Mouse (Mus musculus) megakaryocyte, embryonic 14.5 days (primary cell): ENCODE data around the gene Mcfd2. TPM values are rescaled to one million over a fixed set of nuclear protein-coding genes. Genes with fewer than 3 reads are reported as not detected.

Source experiments
- H3K27me3 ChIP-seq: replicated peaks from 2 replicates; pipeline ENCODE3; 2012; ENCODE audit warnings: inconsistent platforms
- H3K36me3 ChIP-seq: replicated peaks from 2 replicates; pipeline ENCODE3; 2012; ENCODE audit warnings: low read length, inconsistent platforms, mixed read lengths
- H3K4me1 ChIP-seq: 2 replicates; pipeline ENCODE4 v1.6.1; 2012; ENCODE audit warnings: inconsistent platforms
- H3K4me3 ChIP-seq: replicated peaks from 2 replicates; pipeline ENCODE3; 2012; ENCODE audit warnings: moderate library complexity, mild to moderate bottlenecking, inconsistent platforms
- H3K9me3 ChIP-seq: 2 replicates; pipeline ENCODE4 v1.6.1; 2012; ENCODE audit warnings: inconsistent platforms
- FLI1 ChIP-seq: IDR thresholded peaks from 2 replicates; pipeline ENCODE4 v1.6.1; 2012; ENCODE audit warnings: low read length, inconsistent platforms, mixed read lengths
- GATA1 ChIP-seq: IDR thresholded peaks from 3 replicates; pipeline ENCODE4 v1.6.1; 2012; ENCODE audit warnings: mixed read lengths, low read length, inconsistent platforms, borderline replicate concordance
- polyA plus RNA-seq: library from polyadenylated mRNA; stranded (reverse); fragments of >175 nt; gene quantifications from 2 replicates; pipeline ENCODE4 v1.2.3, GENCODE M21; 2012; ENCODE audit warnings: low replicate concordance; ENCODE audit not compliant: insufficient read depth

Mcfd2 gene
- polyA plus RNA-seq, 1 experiment = 12.5 TPM

- Histone ChIP-seq H3K4me1 (peaks cover 26% of the 10 kb centered on the region), H3K4me3 (no peak overlapping the region), H3K36me3 (no peaks in the 10 kb centered on the region), H3K27me3 (peaks cover 8% of the 10 kb centered on the region), H3K9me3 (peaks cover 12% of the 10 kb centered on the region; the same call in 1 of the 2 replicates)
- TF ChIP-seq GATA1 (no peak), FLI1 (no peak)
Observed at GRCm38 (mm10) chr17:87237826-87238225, 27.9 kb downstream of the Mcfd2 start.

GRCm38 (mm10) chr17:87236725-87237650, 28.7 kb downstream of the Mcfd2 start:
- no peaks in the 10 kb centered on the region for H3K36me3 ChIP-seq
- no peak overlapping the region for H3K4me3 ChIP-seq
- H3K4me1 ChIP-seq = peaks cover 21% of the 10 kb centered on the region
- TF ChIP-seq FLI1 = no peak
- no peak for TF ChIP-seq GATA1
- peaks cover 8% of the 10 kb centered on the region for H3K27me3 ChIP-seq
- H3K9me3 ChIP-seq = peaks cover 17% of the 10 kb centered on the region; the same call in 1 of the 2 replicates

GRCm38 (mm10) chr17:87235019-87235418, 30.7 kb downstream of the Mcfd2 start:
- H3K36me3 ChIP-seq = no peaks in the 10 kb centered on the region
- H3K27me3 ChIP-seq = peaks cover 8% of the 10 kb centered on the region
- peaks cover 13% of the 10 kb centered on the region; the same call in 1 of the 2 replicates for H3K9me3 ChIP-seq
- peaks cover 13% of the 10 kb centered on the region; the same call in 1 of the 2 replicates for H3K4me1 ChIP-seq
- TF ChIP-seq FLI1 (no peak), GATA1 (no peak)
- H3K4me3 ChIP-seq = no peak overlapping the region

- Histone ChIP-seq H3K27me3 (peaks cover 16% of the 10 kb centered on the region), H3K9me3 (peaks cover 8% of the 10 kb centered on the region), H3K36me3 (no peaks in the 10 kb centered on the region), H3K4me1 (peaks cover 10% of the 10 kb centered on the region; the same call in 1 of the 2 replicates), H3K4me3 (no peak overlapping the region)
- TF ChIP-seq GATA1 = no peak
- no peak for TF ChIP-seq FLI1
Observed at GRCm38 (mm10) chr17:87227878-87228277, 37.9 kb downstream of the Mcfd2 start.

- Histone ChIP-seq H3K4me1 (peaks cover 10% of the 10 kb centered on the region; the same call in 1 of the 2 replicates), H3K36me3 (peaks cover 3% of the 10 kb centered on the region), H3K9me3 (peaks cover 7% of the 10 kb centered on the region), H3K4me3 (no peak overlapping the region), H3K27me3 (peaks cover 16% of the 10 kb centered on the region)
- TF ChIP-seq GATA1 (no peak), FLI1 (no peak)
Observed at GRCm38 (mm10) chr17:87226079-87226640, 39.6 kb downstream of the Mcfd2 start.

- TF ChIP-seq FLI1 = no peak
- TF ChIP-seq GATA1 = no peak
- Histone ChIP-seq H3K36me3 (peaks cover 3% of the 10 kb centered on the region), H3K27me3 (peaks cover 17% of the 10 kb centered on the region)
Observed at GRCm38 (mm10) chr17:87225384-87225783, 40.4 kb downstream of the Mcfd2 start.

GRCm38 (mm10) chr17:87224461-87224860, 41.3 kb downstream of the Mcfd2 start:
- Histone ChIP-seq H3K36me3 (peaks cover 3% of the 10 kb centered on the region), H3K9me3 (peaks cover 7% of the 10 kb centered on the region), H3K4me3 (no peak overlapping the region), H3K4me1 (peaks cover 10% of the 10 kb centered on the region; the same call in 1 of the 2 replicates), H3K27me3 (peaks cover 22% of the 10 kb centered on the region)
- TF ChIP-seq GATA1 = no peak
- no peak for TF ChIP-seq FLI1

More at GRCm38 (mm10) chr17:87225384-87225783, 40.4 kb downstream of the Mcfd2 start:
- H3K4me3 ChIP-seq = no peak overlapping the region
- H3K9me3 ChIP-seq = peaks cover 7% of the 10 kb centered on the region
- peaks cover 10% of the 10 kb centered on the region; the same call in 1 of the 2 replicates for H3K4me1 ChIP-seq

- Histone ChIP-seq H3K9me3 (peaks cover 7% of the 10 kb centered on the region), H3K27me3 (peaks cover 19% of the 10 kb centered on the region), H3K4me1 (peaks cover 17% of the 10 kb centered on the region), H3K36me3 (peaks cover 3% of the 10 kb centered on the region), H3K4me3 (no peak overlapping the region)
- TF ChIP-seq FLI1 (no peak), GATA1 (no peak)
Observed at GRCm38 (mm10) chr17:87219456-87219855, 46.3 kb downstream of the Mcfd2 start.

- H3K4me3 ChIP-seq = no peak overlapping the region
- H3K36me3 ChIP-seq = no peaks in the 10 kb centered on the region
- H3K9me3 ChIP-seq = no peaks in the 10 kb centered on the region
- peaks cover 22% of the 10 kb centered on the region for H3K4me1 ChIP-seq
- peaks cover 13% of the 10 kb centered on the region for H3K27me3 ChIP-seq
- no peak for TF ChIP-seq FLI1
- no peak for TF ChIP-seq GATA1
Observed at GRCm38 (mm10) chr17:87214523-87214922, 51.2 kb downstream of the Mcfd2 start.
